Mouse (Mus musculus): Measurements from ENCODE around the gene Clmn. TPM values are rescaled to one million over a fixed set of nuclear protein-coding genes. Genes with fewer than 3 reads are reported as not detected.
A peak's percentile ranks its signal among the peaks of the same experiment; 100 is the strongest.

Clmn gene
- polyA plus RNA-seq, 3 experiments from 2014 or later = 0.04 to 0.19 TPM; not detected in 1

DNA sequence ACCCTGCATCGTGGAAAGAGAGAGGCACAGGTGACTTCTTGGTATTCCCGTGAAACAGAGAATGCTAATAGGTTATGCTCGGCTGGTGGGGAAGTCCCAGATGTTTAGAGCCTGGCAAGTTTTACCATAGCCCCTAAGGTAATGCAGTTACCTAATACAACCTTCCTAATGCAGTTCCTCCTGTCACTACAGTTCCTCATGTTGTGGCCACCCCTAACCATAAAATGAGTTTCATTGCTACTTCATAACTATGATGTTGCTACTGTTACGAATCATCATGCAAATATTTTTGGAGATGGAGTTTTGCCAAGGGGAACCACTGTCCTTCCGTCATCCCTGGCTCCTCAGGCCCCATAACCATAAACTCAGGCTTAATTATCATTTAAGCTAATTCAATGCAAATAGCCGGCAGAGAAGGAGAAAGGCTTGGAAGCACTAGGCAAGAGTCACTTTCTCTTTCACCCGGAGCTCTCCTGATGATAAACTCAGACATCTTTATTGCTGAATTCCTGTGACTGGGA, 53.9 kb downstream of the Clmn start:
- no peak for ATAC-seq

DNA sequence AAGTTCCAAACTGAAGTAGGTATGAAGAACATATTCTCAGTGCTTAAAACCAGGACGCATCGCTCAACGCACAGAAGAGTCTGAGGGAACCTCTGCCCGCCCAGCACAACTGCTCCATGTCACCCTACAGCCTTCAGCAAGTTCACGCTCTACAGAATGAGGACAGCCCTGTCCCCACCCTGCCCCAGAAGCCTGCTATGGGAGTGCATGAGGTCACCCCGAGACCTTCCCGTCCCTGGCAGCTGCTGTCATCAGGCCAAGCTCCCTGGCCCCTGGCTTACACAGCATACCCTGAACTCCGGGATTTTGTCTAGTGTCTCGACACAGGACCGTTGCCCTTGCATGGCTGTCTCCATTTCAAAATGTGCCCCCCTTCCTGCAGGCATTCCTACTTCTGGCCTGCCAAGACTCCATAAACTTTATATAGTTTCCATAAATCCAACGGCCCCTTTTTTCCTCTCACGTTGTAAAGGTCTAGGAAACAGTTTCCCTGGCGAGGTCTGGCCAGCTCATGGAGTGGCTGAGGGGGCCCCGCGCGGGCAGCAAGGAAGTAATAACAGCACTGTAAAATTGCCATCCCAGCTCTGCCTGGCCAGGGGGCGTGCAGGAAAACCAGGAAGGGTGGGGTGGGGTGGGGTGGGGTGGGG, 56.3 kb downstream of the Clmn start:
- ATAC-seq = no peak

DNA sequence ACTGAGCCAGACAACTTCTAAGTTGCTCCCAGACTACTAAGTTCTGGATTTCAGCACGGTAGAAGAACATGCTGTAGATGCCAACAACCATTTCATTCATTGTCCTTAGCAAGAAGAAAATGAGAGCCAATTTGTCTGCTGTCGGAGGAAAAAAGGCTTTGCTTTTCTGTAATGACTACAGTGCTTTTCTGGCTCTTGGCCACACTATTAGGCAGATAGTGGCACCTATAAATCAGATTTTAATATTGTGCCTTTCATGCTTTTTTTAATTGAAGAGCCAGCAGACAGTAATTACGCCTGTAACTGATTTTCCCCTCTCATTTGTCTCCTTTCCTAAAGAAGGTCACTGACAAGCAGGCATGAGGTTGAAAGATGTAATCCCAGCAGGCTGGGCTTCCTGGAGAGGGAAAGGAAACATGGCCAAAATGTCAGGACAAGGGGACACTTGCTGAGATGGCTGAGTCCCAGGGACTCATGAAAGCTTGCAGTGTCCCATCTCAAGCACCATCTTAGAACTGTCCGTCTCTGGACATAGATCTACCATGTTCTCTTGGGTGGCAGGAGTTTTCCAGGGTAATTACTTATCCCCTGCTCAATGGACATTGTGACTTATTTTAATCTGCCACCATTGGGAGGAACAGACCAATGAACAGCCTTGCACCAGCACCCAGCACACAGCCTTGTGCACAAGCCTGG, 58.0 kb downstream of the Clmn start:
- no peak for ATAC-seq

DNA sequence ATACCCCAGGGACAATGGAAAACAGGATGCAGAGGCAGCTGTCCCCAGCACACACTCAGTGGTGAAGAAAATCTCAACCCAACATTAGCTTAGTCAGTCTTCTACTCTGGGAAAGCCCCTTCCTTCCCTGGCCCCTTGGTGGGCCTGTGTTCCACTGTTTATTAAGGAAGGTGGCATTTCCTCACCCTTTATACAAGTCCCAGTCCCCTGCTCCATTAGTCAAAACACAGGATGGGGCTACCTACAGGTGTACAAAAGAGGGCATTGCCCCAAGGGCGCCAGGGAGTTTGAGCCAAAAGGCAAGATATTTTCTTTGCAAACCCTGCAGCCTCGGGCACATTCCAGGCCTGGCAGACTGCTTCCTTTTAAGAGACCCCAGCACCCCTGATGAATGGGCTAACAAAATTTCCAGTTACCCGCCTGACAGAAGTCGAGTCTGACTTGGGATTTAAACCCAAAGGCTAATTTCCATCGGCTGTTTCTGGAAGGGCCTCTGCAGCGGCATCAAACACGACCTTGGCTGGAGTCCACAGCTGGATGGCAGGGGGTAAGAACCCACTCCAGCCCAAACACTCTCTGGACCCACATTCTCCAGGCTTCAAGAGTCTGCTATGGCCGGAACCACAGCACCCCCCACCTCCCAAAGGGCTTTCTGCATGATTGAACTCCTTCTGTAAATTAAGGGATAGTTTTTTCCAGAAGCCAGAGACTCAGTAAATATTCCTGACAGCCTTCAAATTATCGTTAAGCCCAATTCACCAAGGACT, 63.2 kb downstream of the Clmn start:
- no peak for ATAC-seq

DNA sequence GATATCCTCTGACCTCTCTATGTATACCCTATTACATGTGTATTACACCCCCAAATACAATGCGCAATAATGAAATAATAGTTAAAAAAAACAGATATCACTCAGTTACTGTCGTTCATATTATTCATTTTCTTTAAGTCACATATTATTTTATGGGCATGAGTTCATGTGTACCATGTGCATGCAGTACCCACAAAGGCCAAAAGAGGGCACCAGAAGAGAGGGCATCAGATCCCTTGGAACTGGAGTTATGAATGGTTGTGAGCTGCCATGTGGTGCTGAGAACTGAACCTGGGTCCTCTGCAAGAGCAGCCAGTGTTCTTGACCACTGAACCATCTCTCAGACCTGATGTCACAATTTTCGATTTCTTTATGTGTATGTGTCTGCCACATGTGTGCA, 65.5 kb downstream of the Clmn start:
- ATAC-seq = no peak

DNA sequence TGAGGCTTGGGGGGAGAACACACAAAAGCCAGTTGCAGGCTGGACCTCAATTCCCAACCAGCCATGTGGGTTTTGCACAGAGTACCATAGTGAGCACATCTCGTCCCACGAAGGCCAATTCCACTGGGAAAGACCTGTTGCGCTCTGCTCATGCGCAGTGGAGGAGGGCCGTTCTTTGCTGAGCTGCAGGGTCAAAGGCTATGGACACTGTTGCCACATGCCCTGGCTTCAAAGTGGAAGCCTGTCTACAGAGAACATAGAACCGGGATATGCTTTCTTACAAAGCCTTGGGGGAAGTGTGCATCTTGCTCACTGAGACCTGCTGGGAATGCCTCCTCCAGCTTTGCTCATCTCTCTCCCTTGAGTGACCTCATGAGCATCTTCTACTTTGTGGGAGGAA, 67.0 kb downstream of the Clmn start:
- ATAC-seq = no peak

DNA sequence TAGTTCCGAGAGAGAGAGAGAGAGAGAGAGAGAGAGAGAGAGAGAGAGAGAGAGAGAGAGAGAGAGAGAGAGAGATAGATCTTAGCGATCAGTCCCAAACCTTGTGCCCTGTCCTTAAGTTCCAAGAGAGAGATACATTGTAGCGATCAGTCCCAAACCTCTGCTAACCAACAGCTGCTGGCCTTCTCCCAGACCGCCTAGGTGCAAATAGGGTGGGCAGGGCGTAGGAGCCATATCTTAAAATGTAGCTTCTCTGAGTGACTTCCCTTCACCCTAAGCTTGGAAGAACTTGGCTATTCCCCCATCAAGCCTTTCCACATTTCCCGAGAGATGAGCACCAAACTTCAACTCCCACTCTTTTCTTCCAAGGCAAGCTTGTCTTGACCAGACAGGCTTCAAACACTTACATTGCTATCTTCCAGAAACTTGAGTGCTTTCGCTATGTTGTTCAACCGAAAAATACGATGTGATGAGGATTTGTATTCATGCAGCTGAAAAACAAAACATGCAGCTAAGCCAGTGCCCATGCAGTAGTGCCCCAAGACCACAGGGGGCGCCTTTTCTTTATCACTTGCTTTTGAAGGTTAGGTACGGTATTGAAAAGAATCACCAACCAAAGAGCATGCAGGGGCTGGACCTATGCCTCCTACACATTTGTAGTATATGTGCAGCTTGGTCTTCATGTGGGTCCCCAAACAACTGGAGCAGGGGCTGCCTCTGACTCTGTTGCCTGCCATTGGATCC, 68.1 kb downstream of the Clmn start:
- ATAC-seq = no peak

DNA sequence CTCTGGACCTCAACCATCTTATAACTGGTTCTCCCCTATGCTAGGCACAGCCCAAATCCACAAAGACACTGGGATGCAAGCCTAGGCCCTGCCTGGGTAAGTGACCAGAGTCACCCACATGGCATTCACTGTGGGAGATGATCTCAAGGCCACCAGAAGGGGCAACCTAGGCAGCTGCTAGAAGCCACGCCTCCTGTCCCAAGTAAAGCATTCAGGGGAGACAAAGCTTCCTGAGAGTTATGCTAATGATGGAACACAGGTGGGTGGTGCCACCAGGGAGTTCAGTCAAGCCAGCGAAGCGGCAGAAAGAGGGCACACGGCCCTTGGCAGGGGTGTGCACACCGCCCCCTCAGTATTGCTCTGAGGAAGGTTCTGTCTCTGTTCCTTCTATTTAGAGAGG, 69.9 kb downstream of the Clmn start:
- no peak for ATAC-seq

DNA sequence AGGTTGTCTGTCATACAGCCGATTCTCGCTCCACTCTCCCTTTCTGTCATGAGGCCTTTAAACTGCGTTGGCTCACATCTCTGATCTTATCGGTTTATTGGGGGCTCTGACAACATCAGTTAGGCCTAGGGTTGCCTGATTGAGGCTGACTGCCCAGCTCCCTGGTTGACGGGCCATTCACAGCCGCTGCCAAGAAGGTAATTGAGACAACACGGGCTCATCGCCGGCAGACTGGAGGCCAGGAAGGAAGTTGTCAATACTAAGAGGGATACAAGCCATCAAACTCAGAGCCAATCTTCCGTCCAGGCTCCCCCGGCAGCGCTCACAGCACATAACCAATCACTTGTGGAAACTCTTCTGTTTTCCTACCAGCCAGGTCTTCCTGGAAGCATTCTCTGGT, 71.4 kb downstream of the Clmn start:
- no peak for ATAC-seq

DNA sequence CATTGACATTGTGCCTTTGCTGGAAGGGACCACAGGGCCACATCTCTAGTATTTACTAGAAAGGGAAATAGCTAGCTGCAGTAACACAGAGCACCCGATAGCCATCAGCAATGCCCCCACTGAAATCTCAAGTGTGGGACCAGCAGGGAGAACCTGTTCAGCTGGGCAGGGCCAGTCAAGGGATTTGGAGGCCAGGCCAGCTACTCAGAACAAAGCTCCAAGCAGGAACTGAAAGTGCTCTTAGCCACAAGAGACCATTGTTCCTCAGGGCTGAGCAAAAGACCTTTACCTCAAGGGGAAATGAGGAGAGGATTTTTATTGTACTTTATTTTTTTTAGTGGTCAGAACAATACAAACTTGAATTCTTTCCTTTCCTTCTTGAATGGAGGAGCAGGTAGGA, 87.3 kb downstream of the Clmn start:
- ATAC-seq = no peak

DNA sequence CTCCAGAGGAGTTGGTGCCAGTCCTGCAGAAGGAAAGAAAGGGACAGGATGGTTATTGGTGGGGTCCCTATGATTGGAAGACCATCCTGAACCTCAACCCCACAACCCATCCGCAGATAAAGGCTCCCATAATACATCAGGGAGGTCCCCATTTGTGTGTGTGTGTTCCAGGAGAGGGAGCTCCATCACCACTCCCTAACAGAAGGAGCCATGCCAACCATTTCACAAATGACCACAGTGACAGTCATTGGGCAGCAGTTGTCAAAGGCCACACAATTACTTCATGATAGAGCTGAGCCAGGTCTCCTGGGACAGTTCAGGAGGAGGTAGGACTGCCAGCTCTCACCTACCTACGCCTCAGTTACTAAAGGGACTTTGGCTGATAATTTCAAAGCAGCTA, 92.9 kb downstream of the Clmn start:
- ATAC-seq = no peak

DNA sequence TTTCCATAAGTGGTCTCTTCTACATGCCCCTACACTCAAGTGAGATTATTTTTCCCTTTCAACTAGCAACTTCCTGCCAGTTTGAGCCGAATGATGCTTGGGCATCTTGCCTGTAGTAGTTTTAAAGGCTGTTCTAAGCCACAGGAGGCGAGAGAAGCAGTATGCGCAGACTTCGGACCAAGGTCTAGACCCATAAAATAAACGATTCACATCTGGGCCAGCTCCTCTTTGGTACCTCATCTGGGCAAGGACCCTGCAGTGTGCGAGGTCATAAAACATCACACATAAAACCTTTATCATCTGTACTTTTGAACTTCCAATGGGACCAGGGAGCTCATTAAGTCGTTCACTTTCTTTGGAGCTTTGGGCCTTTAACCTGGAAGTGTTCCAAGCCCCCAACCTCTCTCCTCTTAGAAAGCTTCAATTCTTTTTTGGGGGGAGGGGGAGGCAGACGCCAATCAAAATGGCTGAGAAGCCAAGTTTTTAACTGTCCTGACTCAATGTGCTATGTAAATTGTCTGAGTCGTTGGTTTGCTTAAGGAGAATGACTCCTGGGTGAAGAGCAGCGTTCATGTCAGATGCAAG, 95.6 kb downstream of the Clmn start:
- no peak for ATAC-seq

DNA sequence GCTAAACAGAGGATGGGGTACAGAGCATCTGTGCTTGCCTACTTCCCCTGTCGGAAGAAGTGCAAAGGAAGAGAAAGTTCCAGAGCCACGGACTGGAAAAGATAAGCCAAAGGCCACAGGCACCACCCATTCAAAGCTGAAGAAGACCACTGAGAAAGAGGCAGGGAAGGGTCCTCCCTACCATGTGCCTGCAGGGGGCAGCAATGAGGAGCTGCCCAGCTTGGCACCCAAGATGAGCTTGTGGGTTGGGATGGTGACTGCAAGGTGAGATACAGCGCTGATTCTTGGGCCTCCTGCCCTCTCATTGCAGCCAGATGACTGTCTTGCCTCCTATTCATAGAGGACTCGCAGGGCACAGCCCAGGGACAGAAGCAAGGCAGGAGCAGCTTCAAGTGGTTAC, 97.7 kb downstream of the Clmn start:
- no peak for ATAC-seq

DNA sequence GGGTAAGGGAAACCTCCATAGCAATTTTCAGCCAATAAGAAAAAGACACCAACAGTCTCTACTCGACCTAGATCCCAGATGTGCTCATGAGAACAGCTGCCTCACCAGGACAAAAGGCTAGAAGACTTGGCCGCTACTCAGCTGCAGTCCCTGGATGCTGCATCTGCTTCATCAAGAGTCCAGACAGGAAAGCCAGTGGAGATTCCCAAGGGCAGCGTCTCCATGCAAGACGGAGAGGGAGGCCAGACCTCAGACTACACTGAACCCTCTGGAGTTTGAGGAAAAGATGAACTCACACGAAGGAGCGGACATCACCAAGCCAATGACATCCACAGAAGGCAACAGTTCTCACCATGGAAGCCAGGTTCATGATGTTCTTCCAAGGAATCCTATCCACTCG, 99.1 kb downstream of the Clmn start:
- ATAC-seq = no peak

DNA sequence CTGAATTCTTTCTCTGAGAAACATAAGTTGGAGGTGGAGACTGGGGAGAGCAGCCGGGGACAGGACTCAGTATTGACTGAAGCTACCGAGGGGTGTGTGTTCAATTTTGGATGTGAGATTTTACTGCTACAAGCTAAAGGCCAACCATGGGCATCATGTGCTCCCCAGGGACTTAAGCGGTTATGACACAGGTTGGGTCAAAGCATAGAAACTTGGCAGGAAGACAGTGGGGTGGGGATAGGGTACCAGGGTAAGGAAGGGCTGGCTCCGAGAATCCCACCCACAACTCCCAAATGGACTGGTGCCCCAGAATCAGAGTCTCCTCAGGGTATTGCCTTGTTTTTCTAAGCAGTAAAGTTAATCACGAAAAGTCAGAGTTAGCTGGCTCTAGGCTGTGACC, 99.8 kb downstream of the Clmn start:
- ATAC-seq = no peak

DNA sequence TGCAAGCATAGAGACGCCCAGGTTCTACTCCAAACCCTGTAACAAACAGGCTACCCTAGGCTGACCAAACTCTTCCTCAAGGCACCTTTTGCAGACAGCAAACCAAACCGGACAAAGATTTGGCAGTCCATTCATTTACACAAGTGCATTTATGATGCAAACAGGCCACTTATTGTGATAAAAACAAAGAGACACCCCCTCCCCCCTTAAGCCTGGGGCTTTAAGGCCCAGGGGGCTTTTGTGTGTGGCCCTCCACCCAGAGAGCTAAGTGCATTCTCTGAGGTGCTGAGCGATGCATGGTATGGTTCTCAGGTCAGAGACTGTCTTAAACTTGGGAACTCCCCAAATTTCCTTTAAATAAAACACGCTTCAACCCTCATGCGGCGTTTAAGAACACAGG, 101.0 kb downstream of the Clmn start:
- ATAC-seq = no peak

DNA sequence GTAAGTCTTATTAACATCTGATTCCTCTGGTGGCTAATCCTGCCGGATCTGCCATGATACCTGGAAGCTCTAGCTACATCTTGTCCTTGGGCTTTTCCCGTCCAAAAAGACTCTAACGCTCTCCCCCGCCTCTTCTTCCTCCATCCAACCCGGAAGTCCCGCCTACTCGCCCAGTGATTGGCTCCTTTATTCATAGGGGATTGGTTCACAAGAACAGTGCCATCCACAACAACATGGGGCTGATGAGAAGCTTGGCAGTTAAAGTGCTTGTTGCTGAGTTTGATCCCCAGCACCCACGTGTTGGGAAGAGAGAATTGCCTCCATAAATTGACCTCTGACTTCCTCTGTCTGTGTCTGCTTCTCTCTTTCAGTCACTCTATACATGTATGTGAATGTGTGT, 103.5 kb downstream of the Clmn start:
- no peak for ATAC-seq

DNA sequence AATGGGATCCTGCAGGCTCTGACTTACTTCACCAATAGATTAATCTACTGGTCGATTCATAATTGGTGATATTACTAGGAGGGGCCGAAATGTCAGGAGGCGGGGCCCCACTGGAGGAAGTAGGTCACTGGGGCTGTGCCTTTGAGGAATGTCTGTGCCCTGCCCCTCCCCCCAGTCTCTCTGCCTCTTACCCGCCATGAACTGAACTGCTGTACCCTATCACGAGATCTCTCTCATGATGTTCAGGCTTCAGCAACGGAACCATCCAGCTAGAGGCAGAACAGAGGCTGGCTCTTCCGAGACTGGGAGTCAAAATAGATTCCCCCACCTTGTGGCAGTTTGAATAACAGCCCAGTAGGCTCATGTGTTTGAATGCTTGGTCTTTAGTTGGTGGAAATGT, 106.8 kb downstream of the Clmn start:
- ATAC-seq = no peak

DNA sequence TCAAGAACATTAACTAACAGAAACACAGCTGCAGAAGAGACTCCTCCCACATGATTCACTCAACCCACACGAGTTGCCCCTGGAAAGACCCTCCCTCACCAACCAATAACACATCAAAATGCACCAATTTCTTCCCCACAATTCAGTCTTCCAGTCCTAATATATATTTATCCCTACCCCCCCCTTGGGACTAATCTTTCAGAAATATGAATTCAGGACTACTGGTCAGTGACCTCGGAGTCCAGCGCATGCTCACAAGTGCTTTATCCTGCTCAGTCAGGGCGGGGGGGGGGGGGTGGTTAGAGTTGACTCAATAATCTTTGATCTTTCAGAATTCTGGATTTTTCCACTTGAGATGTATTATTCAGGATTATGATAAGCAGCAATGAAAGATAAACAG, 111.2 kb downstream of the Clmn start:
- ATAC-seq = no peak

DNA sequence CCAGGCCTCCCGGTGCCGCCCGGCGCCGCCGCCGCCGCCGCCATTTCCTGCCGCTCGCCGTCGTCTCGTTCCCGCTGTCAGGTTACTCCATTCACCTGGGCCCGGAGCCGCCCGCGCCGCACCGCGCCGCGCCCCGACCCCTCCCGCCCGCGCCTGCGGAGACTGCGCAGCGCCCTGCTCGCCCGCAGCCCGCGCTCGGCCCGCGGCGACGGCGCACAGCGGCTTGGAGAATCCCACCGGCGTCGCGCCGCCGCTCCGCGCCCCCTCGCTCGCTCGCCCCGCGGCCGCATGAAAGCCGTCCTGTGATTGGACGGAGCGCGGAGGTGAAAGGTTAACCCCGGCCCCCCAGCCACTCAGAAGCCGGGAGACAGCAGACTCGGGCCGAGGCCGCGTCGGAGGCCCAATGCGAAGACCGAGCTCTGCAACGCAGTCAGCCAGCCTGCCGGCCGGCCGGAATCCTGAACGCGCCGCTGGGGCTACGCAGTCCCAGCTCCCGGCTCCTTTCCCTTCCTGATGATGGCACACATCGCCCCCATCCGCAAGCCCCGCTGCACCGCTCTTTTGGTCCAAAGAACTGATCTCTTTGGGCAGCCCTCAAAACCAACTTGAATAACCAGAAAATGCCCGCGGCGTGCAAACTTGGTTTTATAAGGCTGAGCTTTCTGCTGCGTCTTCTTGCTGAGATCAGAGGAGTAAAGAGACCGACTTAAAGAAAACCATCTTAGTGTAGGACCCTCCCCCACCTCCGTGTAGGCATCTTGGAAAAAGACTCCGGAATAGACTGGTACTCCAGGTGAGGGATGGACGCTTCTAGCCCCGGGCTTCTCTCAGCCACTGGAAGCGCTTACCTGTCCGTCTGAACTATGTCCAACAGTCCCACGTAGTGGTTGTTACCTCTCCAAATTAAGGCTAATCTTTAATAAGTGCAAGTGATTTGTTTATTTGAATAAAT, 112.8 kb downstream of the Clmn start, which contains the start of gene Dicer1:
Gene Dicer1, minus strand, starts transcription at position 139 of the 952 bp plus-strand sequence.
- peak; percentile 90 for ATAC-seq

DNA sequence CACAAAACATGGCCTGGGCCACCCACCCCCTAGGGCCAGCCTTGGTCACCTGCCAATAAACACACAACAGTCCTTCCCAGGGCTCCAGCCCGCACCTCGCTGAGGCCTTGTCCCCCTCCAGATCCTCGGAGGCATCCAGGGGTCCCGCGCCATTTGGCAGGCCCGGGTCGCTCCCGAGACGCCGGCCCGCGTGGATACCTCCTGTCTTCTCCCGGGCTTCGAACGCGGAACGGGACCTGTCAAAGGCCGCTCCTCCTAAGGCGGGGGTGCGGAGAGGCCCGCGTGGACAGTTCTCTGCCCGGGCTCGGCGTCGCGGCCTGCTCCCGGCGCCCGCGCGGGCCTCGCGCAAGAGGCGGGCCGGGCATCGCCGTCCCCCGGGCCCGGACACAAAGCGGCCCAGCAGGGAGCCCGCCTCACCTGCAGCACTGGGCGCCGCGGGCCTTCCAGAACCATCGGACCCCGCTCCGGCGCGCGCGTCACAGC, 113.5 kb downstream of the Clmn start:
- peak; percentile 14 for ATAC-seq
